Mouse (Mus musculus) bone marrow macrophage, adult 2 months (primary cell): ENCODE measurements at regions not wholly inside any gene's neighbourhood (a gene's known extent, or its start where the extent isn't known, plus 50 kb on each side); places are given as distances from the start of the nearest gene placed in this dataset.

Experiments
- CTCF ChIP-seq: IDR thresholded peaks from 2 replicates; pipeline ENCODE4 v1.5.1; 2012; ENCODE audit warnings: low read depth, mild to moderate bottlenecking, low read length, moderate library complexity
- POLR2A ChIP-seq: IDR thresholded peaks from 2 replicates; pipeline ENCODE4 v1.6.1; 2012; ENCODE audit warnings: mild to moderate bottlenecking, low read depth, low read length, borderline replicate concordance

GRCm38 (mm10) chr16:93130622-93131021, 304.7 kb upstream of the Runx1 start:
- TF ChIP-seq CTCF (no peak), POLR2A (no peak)
